13 mouse cellular contexts compared by ENCODE assay signal in genomic region chr8:107184996-107185395, GRCm38 (mm10).
"Had no signal": no experiment of that assay in that cellular context is flagged by ENCODE, and none has a peak within 500 bp of the region (broad histone marks: within the 10 kb centered on the region; RNA-seq: fewer than 3 reads in every experiment).

No protein-coding gene starts in this region.

- H3K4me2 ChIP-seq: hindbrain, embryonic 15.5 days; liver, embryonic 11.5 days; liver, embryonic 15.5 days; midbrain, embryonic 12.5 days; neural tube, embryonic 15.5 days had no signal

- H3K9ac ChIP-seq: hindbrain, embryonic 15.5 days; liver, embryonic 15.5 days; midbrain, embryonic 12.5 days; neural tube, embryonic 15.5 days had no signal

- H3K27me3 ChIP-seq: hindbrain, embryonic 15.5 days; liver, embryonic 15.5 days; megakaryocyte, embryonic 14.5 days; midbrain, embryonic 12.5 days; neural tube, embryonic 15.5 days had no signal

- H3K9me3 ChIP-seq: hindbrain, embryonic 15.5 days; limb, embryonic 10.5 days; liver, embryonic 15.5 days; megakaryocyte, embryonic 14.5 days; midbrain, embryonic 12.5 days; neural tube, embryonic 15.5 days had no signal

- DNase-seq: right cerebral cortex, adult 18-20 months; right cerebral cortex, postnatal 25 days had no signal

- H3K27ac ChIP-seq: hindbrain, embryonic 15.5 days; left cerebral cortex, adult 2 months; limb, embryonic 10.5 days; liver, embryonic 15.5 days; macrophage; midbrain, embryonic 12.5 days; neural tube, embryonic 15.5 days had no signal

- H3K4me3 ChIP-seq: hindbrain, embryonic 15.5 days; left cerebral cortex, adult 2 months; limb, embryonic 10.5 days; liver, embryonic 15.5 days; megakaryocyte, embryonic 14.5 days; midbrain, embryonic 12.5 days; myocyte; neural tube, embryonic 15.5 days had no signal

- H3K4me1 ChIP-seq: hindbrain, embryonic 15.5 days; limb, embryonic 10.5 days; liver, embryonic 15.5 days; midbrain, embryonic 12.5 days; neural tube, embryonic 15.5 days had no signal

- ATAC-seq: intestine, embryonic 16.5 days had no signal
